Mouse (Mus musculus) gastrocnemius, postnatal 14 days (tissue): ENCODE data around the gene Rsph10b. TPM values are rescaled to one million over a fixed set of nuclear protein-coding genes. Genes with fewer than 3 reads are reported as not detected.
A peak's percentile ranks its signal among the peaks of the same experiment; 100 is the strongest.

Experiments used
- DNase-seq: peaks from one replicate; pipeline ENCODE4 v3.0.0; 2021; ENCODE audit warnings: mixed read lengths
- intact Hi-C: fragments of 180-260 bp; cut with DNase I; formaldehyde crosslinking; loops from one replicate; pipeline ENCODE4 v1.15.1; 2025; ENCODE audit warnings: low total_unique reads
- long read RNA-seq, 2 experiments: library from polyadenylated mRNA; stranded (forward); transcript quantifications; one replicate each; pipeline ENCODE4 v2.0.0; 2021
- total RNA-seq, 2 experiments: library from RNA; stranded (reverse); gene quantifications; 2 replicates each; pipeline ENCODE4 v1.2.3; 2021

The Rsph10b gene
- under 1 TPM; 0.25 to 0.84 TPM for total RNA-seq
- long read RNA-seq, experiment 1, result 0 reads
- long read RNA-seq, experiment 2, result 0 reads

DNA sequence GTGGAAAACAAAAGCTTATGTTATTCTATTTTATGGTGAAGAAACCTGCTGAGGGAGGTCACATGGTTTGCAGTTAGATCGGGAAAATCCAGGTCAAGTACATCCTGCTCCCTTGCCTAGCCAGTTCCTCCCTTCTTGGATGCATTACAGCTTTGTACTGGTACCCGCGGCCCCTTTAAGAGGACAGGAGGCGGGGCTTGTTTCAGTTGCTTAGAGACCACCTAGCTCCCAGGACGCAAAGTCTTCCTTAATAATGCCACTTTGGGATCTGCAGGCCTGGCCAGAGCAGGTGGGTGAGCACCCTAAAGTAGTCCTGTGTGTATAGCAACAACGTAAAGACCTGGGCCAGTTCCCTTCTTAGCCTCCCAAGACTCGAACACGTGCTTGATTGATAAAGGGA, at the start of gene Rsph10b:
Rsph10b (plus strand) TSS at position 205 of the 400 bp plus-strand sequence.
- intact Hi-C loops, result no loop called here
- DNase-seq, result no peak

DNA sequence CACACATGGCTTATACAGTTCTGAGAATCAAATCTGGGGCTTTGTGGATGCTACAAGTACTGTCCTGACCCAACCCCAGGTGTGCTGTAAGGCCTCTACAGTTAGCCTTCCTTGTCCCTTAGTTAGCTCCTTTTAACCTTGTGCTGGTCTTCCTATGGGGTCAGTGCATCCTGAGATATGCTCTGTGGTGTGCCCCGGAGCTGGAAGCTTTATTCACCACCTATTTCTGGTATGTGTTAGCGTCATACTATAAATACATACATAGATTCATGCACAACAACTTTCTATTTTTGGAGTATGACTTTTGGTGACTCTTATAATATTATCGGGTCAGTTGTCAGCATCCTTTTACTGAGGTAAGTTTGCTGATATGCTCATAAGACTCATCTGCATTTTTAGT, 47.6 kb upstream of the Rsph10b start:
- intact Hi-C loops, result no loop called here
- DNase-seq, result no peak

GRCm38 (mm10) chr5:143890741-143891140, 42.1 kb upstream of the Rsph10b start:
- intact Hi-C loops, result no loop called here
- no peak for DNase-seq

DNA sequence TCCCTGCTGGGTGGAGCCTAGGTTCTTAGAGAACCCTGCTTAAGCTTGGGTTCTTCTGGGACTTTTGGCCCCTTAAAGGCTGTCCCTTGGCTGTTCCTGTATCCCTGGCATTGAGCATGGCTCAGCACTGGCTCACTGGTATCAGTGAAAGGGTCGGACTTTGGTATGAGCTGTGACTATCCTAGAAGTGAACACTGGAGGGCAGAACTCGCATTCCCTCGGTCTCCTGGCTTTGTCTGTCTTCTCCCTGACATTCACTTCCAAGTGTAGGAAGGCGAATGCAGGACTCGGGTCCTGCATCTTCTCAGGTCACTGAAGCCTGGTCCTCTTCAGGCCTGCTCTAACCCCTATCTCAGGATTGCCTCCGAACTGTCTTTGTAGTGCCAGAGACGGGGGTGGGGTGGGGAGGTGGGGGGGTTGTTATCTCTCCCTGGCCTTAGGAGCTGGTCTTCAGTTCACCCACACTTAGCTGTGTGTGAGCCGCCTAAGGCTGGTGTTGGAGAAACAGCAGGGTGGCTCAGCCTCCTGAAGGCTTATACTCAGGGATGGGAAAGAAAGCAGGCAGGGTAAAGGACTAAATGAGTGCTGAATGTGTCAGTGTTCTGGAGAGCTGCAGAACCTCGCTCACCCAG, 40.5 kb upstream of the Rsph10b start:
- no peak for DNase-seq
- intact Hi-C loops, result no loop called here

DNA sequence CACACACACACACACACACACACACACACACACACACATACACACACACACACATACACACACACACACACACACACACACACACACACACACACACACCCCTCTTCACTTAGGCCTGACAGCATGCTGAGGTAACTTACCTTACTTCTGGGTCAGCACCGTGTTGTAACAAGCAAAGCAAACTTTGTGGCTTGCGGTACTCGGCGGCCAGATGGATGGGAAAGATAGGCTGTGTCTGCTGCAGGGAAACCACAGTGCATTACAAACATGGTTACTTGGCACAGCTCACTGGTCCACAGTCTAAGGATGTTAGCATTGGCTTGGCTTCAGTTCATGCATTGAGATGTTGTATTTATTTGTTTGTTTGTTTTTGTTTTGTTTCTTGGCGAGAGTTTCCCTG, 39.4 kb upstream of the Rsph10b start:
- no peak for DNase-seq
- intact Hi-C loops, result no loop called here

GRCm38 (mm10) chr5:143897635-143898330, 35.1 kb upstream of the Rsph10b start, which contains the start of gene Ankrd61:
Gene Ankrd61, minus strand, starts transcription at chr5:143897685.
- intact Hi-C loops, result no loop called here

GRCm38 (mm10) chr5:143902111-143902510, 30.7 kb upstream of the Rsph10b start:
- intact Hi-C loops, result no loop called here
- peak; percentile 87 for DNase-seq

More at GRCm38 (mm10) chr5:143897635-143898330, 35.1 kb upstream of the Rsph10b start, which contains the start of gene Ankrd61:
- DNase-seq, result no peak

GRCm38 (mm10) chr5:143903813-143904212, 29.0 kb upstream of the Rsph10b start:
- DNase-seq, result no peak
- intact Hi-C loops, result no loop called here

- intact Hi-C loops, result no loop called here
- no peak for DNase-seq
Observed at GRCm38 (mm10) chr5:143906429-143906828, 26.4 kb upstream of the Rsph10b start.

GRCm38 (mm10) chr5:143908926-143909325, 23.9 kb upstream of the Rsph10b start:
- intact Hi-C loops, result no loop called here
- DNase-seq, result no peak

- intact Hi-C loops, result no loop called here
- peak; percentile 93 for DNase-seq
Observed at GRCm38 (mm10) chr5:143909417-143910400, 23.1 kb upstream of the Rsph10b start, which contains the start of the genes Aimp2 and Pms2. Gene Aimp2, minus strand, starts transcription at chr5:143909847. Gene Pms2, plus strand, starts transcription at chr5:143909964.

GRCm38 (mm10) chr5:143916221-143916620, 16.6 kb upstream of the Rsph10b start:
- DNase-seq, result no peak
- intact Hi-C loops, result no loop called here

DNA sequence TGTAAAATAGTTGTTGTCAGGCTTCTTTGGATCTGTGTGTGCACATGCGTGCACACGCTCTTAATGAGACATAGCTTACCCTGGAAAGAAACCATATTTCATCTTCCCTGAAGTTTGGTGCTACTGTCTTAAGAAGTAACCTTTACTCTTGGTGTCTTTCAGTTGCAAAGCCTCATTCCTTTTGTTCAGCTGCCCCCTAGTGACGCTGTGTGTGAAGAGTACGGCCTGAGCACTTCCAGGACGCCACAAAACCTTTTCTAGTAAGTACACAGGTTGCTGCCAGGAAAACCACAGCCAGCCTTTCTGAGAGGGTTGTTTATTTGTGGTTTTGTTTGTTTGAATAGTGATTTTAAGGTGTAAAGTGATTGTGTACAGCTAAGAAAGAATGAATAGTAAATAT, 15.4 kb upstream of the Rsph10b start:
- peak; percentile 61 for DNase-seq
- intact Hi-C loops, result no loop called here

DNA sequence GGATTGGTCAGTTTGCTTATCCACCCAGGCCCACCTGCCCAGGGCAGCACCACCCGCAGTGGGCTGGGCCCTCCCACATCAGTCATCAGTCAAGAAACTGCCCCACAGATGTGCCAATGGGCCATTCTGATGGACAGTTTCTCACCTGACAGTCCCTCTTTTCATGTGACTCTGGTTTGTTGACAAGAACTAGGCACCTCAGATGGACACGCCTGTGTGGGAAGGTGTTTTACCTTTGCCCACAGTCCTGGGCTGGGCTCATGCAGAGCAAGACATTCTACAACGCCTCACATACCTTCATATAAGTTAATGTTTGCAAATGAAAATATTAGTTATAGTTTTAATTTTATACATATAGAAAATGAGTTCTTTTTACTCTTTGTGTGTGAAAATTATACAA, 14.7 kb upstream of the Rsph10b start:
- intact Hi-C loops, result no loop called here
- DNase-seq, result no peak

- intact Hi-C loops, result loop anchor here (5.0 kb wide), 1 partner anchor 193 kb away; the partner anchor contains the start of gene Usp42
- no peak for DNase-seq
Observed at GRCm38 (mm10) chr5:143924781-143925452, 7.9 kb upstream of the Rsph10b start.

GRCm38 (mm10) chr5:143927875-143928274, 5.0 kb upstream of the Rsph10b start, which contains the start of gene Gm42421:
Gene Gm42421, plus strand, starts transcription at chr5:143928175.
- intact Hi-C loops, result no loop called here
- no peak for DNase-seq

- no peak for DNase-seq
- intact Hi-C loops, result no loop called here
Observed at GRCm38 (mm10) chr5:143929291-143929690, 3.5 kb upstream of the Rsph10b start.

GRCm38 (mm10) chr5:143930656-143931055, 2.2 kb upstream of the Rsph10b start:
- no peak for DNase-seq
- intact Hi-C loops, result no loop called here
